Comparison of ENCODE assay signal across 8 mouse cellular contexts in the genomic region with DNA sequence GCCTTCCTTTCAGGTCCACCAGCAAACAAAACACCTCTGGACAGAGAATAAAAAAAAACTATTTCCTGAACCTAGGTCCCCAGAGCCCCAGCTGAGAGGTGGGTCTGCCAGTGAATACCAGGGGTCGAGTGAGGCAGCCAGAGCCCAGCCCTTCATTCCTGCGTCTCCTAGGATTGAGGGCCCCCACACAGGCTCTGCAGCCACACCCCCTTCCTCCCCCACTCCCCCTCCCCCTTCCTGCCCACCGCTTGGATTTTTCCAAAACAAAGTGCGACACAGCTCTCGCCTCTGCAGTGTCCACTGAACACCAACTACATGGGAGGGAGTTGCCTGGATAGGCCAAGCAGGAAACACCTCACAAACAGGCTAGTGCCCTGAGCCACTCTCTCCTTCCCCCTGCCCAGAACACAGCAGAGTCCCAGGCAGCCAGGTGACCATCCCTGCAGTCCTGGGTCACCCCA.
DNase-seq lines count a peak whose midpoint lies in the region; ATAC-seq and TF ChIP-seq lines count a peak whose summit lies in the region.

No protein-coding gene starts in this region.

- WGBS in cerebellum, adult 2 months, result 73% methylated on average over 5 of the region's 5 CpGs
- WGBS in embryonic facial prominence, embryonic 10.5 days, result 4% methylated on average over 5 of the region's 5 CpGs
- WGBS in hindbrain, postnatal 0 days, result 28% methylated on average over 5 of the region's 5 CpGs
- 28% methylated on average over 5 of the region's 5 CpGs for WGBS in liver, embryonic 14.5 days (ENCODE audit: insufficient replicate concordance)

- no peak for DNase-seq in cerebellum, adult 2 months
- DNase-seq in cerebellum, postnatal 4 days (ENCODE audit: low spot score in 2 of 2), result no peak
- DNase-seq in embryonic facial prominence, embryonic 10.5 days (ENCODE audit: low spot score), result peak; percentile 78
- no peak for DNase-seq in hindbrain, postnatal 0 days (ENCODE audit: low spot score)
- DNase-seq in liver, embryonic 14.5 days (ENCODE audit: low read depth in 3 of 3, low spot score in 3 of 3), result no peak
- no peak for DNase-seq in MN1 (ENCODE audit: low spot score)
- no peak for DNase-seq in right cerebral cortex, adult 2 months (ENCODE audit: low spot score in 2 of 2)
- no peak for DNase-seq in spleen, adult 18-20 months

- H3K36me3 ChIP-seq in embryonic facial prominence, embryonic 10.5 days (replicated peaks), result peaks cover 27% of the 10 kb centered on the region
- no peaks in the 10 kb centered on the region for H3K36me3 ChIP-seq in hindbrain, postnatal 0 days (ENCODE audit: insufficient read depth, low read length)
- peaks cover 8% of the 10 kb centered on the region; the same call in 1 of the 2 replicates for H3K36me3 ChIP-seq in liver, embryonic 14.5 days (replicated peaks; ENCODE audit: control insufficient read depth, insufficient read depth, low read depth)

- no peak for TF ChIP-seq EP300 in liver, embryonic 14.5 days (IDR thresholded peaks at IDR 0.05; ENCODE audit: low read depth)

- TF ChIP-seq POLR2A in cerebellum, adult 2 months (IDR thresholded peaks at IDR 0.05; ENCODE audit: borderline replicate concordance, insufficient read depth, low read length), result no peak

- H3K4me1 ChIP-seq in cerebellum, adult 2 months (ENCODE audit: control insufficient read depth, insufficient read depth, low read length), result no peaks in the 10 kb centered on the region
- H3K4me1 ChIP-seq in embryonic facial prominence, embryonic 10.5 days, result peaks cover 58% of the 10 kb centered on the region
- H3K4me1 ChIP-seq in hindbrain, postnatal 0 days (ENCODE audit: insufficient read depth, low read length), result no peaks in the 10 kb centered on the region
- peaks cover 13 to 44% of the 10 kb centered on the region in 2 experiments for H3K4me1 ChIP-seq in liver, embryonic 14.5 days (replicated peaks; ENCODE audit: control insufficient read depth in 2 of 2, insufficient read depth in 2 of 2, low read length in 1 of 2)

- no peak for ATAC-seq in hindbrain, postnatal 0 days
- ATAC-seq in liver, embryonic 14.5 days (ENCODE audit: insufficient read depth), result no peak

- no peak for TF ChIP-seq CTCF in cerebellum, adult 2 months (IDR thresholded peaks at IDR 0.05; ENCODE audit: borderline replicate concordance, insufficient read depth, low read depth, low read length)
- TF ChIP-seq CTCF in hindbrain, postnatal 0 days (IDR thresholded peaks at IDR 0.05; ENCODE audit: low read depth), result no peak
- no peak for TF ChIP-seq CTCF in liver, embryonic 14.5 days (IDR thresholded peaks at IDR 0.05; ENCODE audit: low read depth)

- peak overlapping the region; percentile 57; the same call in 1 of the 2 replicates for H3K27ac ChIP-seq in cerebellum, adult 2 months (ENCODE audit: insufficient read depth, low read length)
- peak overlapping the region; percentile 83 for H3K27ac ChIP-seq in embryonic facial prominence, embryonic 10.5 days (replicated peaks)
- 0 out of 2 replicates have a peak overlapping the region, but pooled peaks have one; percentile 15 for H3K27ac ChIP-seq in hindbrain, postnatal 0 days
- peak overlapping the region; percentile 34; the same call in 1 of the 2 replicates for H3K27ac ChIP-seq in liver, embryonic 14.5 days

- no peaks in the 10 kb centered on the region for H3K9me3 ChIP-seq in embryonic facial prominence, embryonic 10.5 days
- no peaks in the 10 kb centered on the region for H3K9me3 ChIP-seq in hindbrain, postnatal 0 days (ENCODE audit: low read length)
- no peaks in the 10 kb centered on the region for H3K9me3 ChIP-seq in liver, embryonic 14.5 days (ENCODE audit: control insufficient read depth, low read length)

- H3K4me3 ChIP-seq in cerebellum, adult 2 months (replicated peaks; ENCODE audit: insufficient read depth, low read depth, low read length), result no peak overlapping the region
- H3K4me3 ChIP-seq in embryonic facial prominence, embryonic 10.5 days, result 0 out of 2 replicates have a peak overlapping the region, but pooled peaks have one; percentile 21
- H3K4me3 ChIP-seq in hindbrain, postnatal 0 days (ENCODE audit: low read length), result no peak overlapping the region
- peak overlapping the region; percentile 37 to 60 for H3K4me3 ChIP-seq in liver, embryonic 14.5 days (ENCODE audit: insufficient read depth in 1 of 2, low read depth in 2 of 2, low read length in 2 of 2)

- H3K9ac ChIP-seq in hindbrain, postnatal 0 days (replicated peaks; ENCODE audit: low read length), result no peak overlapping the region
- H3K9ac ChIP-seq in liver, embryonic 14.5 days (replicated peaks), result peak overlapping the region; percentile 74

- no peaks in the 10 kb centered on the region for H3K27me3 ChIP-seq in cerebellum, adult 2 months (ENCODE audit: control insufficient read depth, insufficient read depth, low read length)
- H3K27me3 ChIP-seq in embryonic facial prominence, embryonic 10.5 days (replicated peaks; ENCODE audit: low read depth, poor library complexity, severe bottlenecking), result no peaks in the 10 kb centered on the region
- H3K27me3 ChIP-seq in hindbrain, postnatal 0 days (ENCODE audit: insufficient read depth, low read length), result no peaks in the 10 kb centered on the region
- H3K27me3 ChIP-seq in liver, embryonic 14.5 days (ENCODE audit: control insufficient read depth, insufficient read depth, low read length), result no peaks in the 10 kb centered on the region

- H3K4me2 ChIP-seq in hindbrain, postnatal 0 days (ENCODE audit: low read depth, low read length), result no peak overlapping the region
- peak overlapping the region; percentile 78 for H3K4me2 ChIP-seq in liver, embryonic 14.5 days (ENCODE audit: low read depth)

Comparison
In these comparisons a context has a peak if more than half of its experiments do, and no peak if none do; other contexts are left out.
1. H3K27ac ChIP-seq: peak in every context shown above with its lines; median percentile 83 in embryonic facial prominence, embryonic 10.5 days; 57 in cerebellum, adult 2 months; 34 in liver, embryonic 14.5 days; 15 in hindbrain, postnatal 0 days.
2. H3K4me3 ChIP-seq: peak in embryonic facial prominence, embryonic 10.5 days (single experiment) and liver, embryonic 14.5 days (2 of 2); none in cerebellum, adult 2 months (single experiment) and hindbrain, postnatal 0 days (single experiment).